Mouse (Mus musculus) stomach, embryonic 14.5 days (tissue): Measurements from ENCODE around the gene Ptchd3. TPM values are rescaled to one million over a fixed set of nuclear protein-coding genes. Genes with fewer than 3 reads are reported as not detected.

Experiments used
- ATAC-seq: fragments of 200-750 bp; cut with Nextera tagmentation; 2 replicates; pipeline ENCODE4 v1.8.0; 2017; ENCODE audit warnings: low read depth, moderate TSS enrichment; ENCODE audit not compliant: insufficient number of reproducible peaks, insufficient read depth, low FRiP score
- H3K27ac ChIP-seq: fragments of 300-500 bp; sonication (generic); 2 replicates; pipeline ENCODE4 v1.5.1; 2014; ENCODE audit warnings: mild to moderate bottlenecking, low read length, moderate library complexity, mixed read lengths
- H3K27me3 ChIP-seq: fragments of 300-500 bp; sonication (generic); 2 replicates; pipeline ENCODE4 v1.6.1; 2014; ENCODE audit warnings: low read length, control low read depth, mixed read lengths; ENCODE audit not compliant: control insufficient read depth, insufficient read depth
- H3K36me3 ChIP-seq: fragments of 300-500 bp; sonication (generic); 2 replicates; pipeline ENCODE4 v1.6.1; 2014; ENCODE audit warnings: mild to moderate bottlenecking, control low read depth, low read length, moderate library complexity, mixed read lengths; ENCODE audit not compliant: control insufficient read depth, insufficient read depth
- H3K4me1 ChIP-seq: fragments of 300-500 bp; sonication (generic); 2 replicates; pipeline ENCODE4 v1.6.1; 2014; ENCODE audit warnings: low read length, control low read depth, mixed read lengths; ENCODE audit not compliant: control insufficient read depth, insufficient read depth
- H3K4me2 ChIP-seq: fragments of 300-500 bp; sonication (generic); replicated peaks from 2 replicates; pipeline ENCODE4 v1.6.1; 2014; ENCODE audit warnings: low read depth, low read length, control low read depth
- H3K4me3 ChIP-seq: fragments of 300-500 bp; sonication (generic); 2 replicates; pipeline ENCODE4 v1.5.1; 2014; ENCODE audit warnings: low read depth, low read length, control low read depth
- H3K9ac ChIP-seq: fragments of 300-500 bp; sonication (generic); replicated peaks from 2 replicates; pipeline ENCODE4 v1.6.1; 2014; ENCODE audit warnings: low read depth, mild to moderate bottlenecking, control low read depth, low read length, moderate library complexity, mixed read lengths
- H3K9me3 ChIP-seq: fragments of 300-500 bp; sonication (generic); 2 replicates; pipeline ENCODE4 v1.6.1; 2016; ENCODE audit warnings: low read depth, low read length, control low read depth; ENCODE audit not compliant: control insufficient read depth
- WGBS: fragments of 180-500 bp; shearing (Covaris S2); extraction: QIAGEN DNeasy Blood & Tissue Kit; methylation state at CpG from one replicate; pipeline ENCODE4 v1.1.7; 2014; 5-methylcytosine and 5-hydroxymethylcytosine counted together
- polyA plus RNA-seq: library from polyadenylated mRNA; unstranded; fragments of >200 nt; fragmentation: Nextera tagmentation; extraction: Ambion mirVana; gene quantifications from 2 replicates; pipeline ENCODE4 v1.2.1, GENCODE M21; 2014

Gene Ptchd3
- not detected in 2 replicates for polyA plus RNA-seq

DNA sequence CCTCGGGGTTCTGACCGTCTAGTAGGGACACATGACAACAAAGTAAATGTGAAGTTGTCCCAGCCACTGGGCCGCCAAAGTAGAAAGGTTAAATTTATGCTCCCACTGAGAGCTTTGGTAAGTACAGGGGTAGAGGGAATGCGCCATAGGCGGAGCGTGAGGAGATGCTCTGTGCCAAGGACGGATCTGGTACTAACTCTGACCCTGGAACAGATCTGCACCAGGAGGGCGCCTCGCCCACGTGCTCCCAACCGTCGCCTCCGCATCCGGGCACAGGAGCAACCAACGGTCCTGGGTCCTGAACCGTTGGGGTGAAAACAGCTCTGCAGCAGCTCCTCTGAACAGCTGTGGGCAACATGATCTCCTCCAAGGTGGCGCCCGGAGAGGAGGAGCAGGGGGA is at the start of gene Ptchd3:
Gene Ptchd3, plus strand, starts transcription at position 301 of the 400 bp plus-strand sequence.
- H3K4me2 ChIP-seq: 0 out of 2 replicates have a peak within 1 kb of the TSS, but pooled peaks have one; percentile 5
- H3K4me3 ChIP-seq: no peak within 1 kb of the TSS
- no peak within 1 kb of the TSS for H3K27ac ChIP-seq
- H3K9ac ChIP-seq: no peak within 1 kb of the TSS
- no peaks in the 10 kb centered on the region for H3K4me1 ChIP-seq
- no peak for ATAC-seq
- 67% methylated on average over 18 of the region's 18 CpGs for WGBS
- no peaks in the 10 kb centered on the region for H3K9me3 ChIP-seq
- no peaks in the 10 kb centered on the region for H3K27me3 ChIP-seq
- H3K36me3 ChIP-seq: no peaks in the 10 kb centered on the region

DNA sequence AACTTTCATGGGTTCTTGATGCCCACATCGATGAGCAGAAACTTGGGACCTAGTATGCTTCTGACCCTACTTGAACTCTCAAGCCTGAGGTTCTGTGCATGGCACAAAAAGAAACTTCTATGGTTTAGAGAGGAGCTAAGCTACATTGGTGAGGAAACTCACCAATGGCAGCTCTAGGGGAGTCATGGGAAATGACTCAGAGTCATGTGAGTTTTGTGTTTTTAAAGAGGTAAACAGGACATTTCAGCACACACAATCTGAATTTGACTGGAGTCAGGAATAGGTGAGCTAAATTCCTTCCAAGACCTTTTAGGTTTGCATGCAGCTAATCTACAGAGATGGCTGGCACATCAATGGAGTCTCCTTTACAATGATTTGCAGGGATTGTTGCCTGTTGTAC is 48.2 kb upstream of the Ptchd3 start:
- 84% methylated on average over 1 of the region's 1 CpGs for WGBS
- no peak overlapping the region for H3K27ac ChIP-seq
- H3K4me2 ChIP-seq: no peak overlapping the region
- H3K9ac ChIP-seq: no peak overlapping the region
- H3K36me3 ChIP-seq: no peaks in the 10 kb centered on the region
- no peaks in the 10 kb centered on the region for H3K27me3 ChIP-seq
- no peak overlapping the region for H3K4me3 ChIP-seq
- no peak for ATAC-seq
- no peaks in the 10 kb centered on the region for H3K4me1 ChIP-seq
- H3K9me3 ChIP-seq: no peaks in the 10 kb centered on the region

DNA sequence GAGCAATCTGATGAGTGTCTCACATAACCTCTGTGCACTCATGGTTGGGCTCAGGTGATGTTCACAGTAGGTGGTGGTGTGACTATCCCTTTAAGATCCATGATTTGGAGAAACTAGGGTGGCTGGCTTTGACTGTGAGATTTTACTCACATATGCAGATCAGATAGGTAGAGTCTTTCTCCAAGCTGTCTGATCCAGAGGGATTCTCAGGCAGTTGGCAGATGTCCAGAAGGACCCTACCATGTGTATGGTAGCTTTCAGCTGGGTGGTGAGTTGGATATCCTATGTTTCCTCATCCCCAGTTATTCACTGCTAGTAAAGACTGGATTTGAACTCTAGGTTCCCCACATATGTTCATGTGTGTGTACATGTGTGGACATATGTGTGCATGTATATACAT is 42.6 kb upstream of the Ptchd3 start:
- H3K27me3 ChIP-seq: no peaks in the 10 kb centered on the region
- H3K4me1 ChIP-seq: peaks cover 3% of the 10 kb centered on the region; the same call in 1 of the 2 replicates
- no peaks in the 10 kb centered on the region for H3K36me3 ChIP-seq
- H3K27ac ChIP-seq: no peak overlapping the region
- H3K9ac ChIP-seq: no peak overlapping the region
- H3K4me2 ChIP-seq: no peak overlapping the region
- no peak overlapping the region for H3K4me3 ChIP-seq
- no peak for ATAC-seq
- no peaks in the 10 kb centered on the region for H3K9me3 ChIP-seq

DNA sequence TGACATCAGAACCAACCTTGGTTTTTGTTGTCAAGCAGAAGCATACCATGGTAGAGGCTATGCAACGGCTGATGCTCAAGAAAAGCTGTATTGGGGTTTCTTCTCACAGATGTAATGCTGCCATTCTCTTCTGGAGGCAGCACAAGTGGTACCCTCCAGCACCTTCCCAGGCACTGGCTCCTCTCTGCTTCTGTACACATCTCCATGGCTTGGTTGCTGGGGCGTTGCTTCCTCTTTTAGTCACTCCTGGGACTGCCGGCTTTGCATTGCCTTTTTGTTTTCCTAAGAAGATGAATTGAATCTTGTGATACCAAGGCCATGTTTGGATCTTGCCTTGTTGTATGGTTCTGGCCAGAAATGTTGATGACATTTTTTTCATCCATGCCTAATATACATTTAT is 40.5 kb upstream of the Ptchd3 start:
- Histone ChIP-seq H3K9me3 (no peaks in the 10 kb centered on the region), H3K4me1 (peaks cover 9% of the 10 kb centered on the region), H3K36me3 (no peaks in the 10 kb centered on the region), H3K9ac (no peak overlapping the region), H3K27me3 (no peaks in the 10 kb centered on the region), H3K4me3 (no peak overlapping the region), H3K27ac (no peak overlapping the region), H3K4me2 (no peak overlapping the region)
- WGBS: 78% methylated on average over 3 of the region's 3 CpGs
- no peak for ATAC-seq

DNA sequence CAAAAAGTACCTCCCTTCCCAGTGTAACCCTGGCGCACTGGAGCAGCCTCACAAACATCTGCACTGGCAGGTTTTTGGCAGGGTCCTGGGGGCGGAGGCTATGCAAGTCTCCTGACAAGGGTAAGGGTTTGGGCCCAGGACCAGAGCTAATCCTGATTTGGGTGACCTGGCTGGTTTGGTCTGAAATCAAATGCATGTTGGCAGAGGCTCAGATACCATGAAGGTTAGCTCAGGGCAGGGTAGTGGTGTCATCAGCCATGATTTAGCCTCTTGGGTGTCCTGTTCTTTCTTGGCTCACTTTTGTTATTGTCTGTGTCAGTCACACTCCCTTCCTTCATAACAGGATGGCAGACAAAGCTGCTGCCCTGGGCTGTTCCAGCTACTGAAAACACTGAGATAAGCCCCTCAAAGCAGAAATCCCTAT is 39.4 kb upstream of the Ptchd3 start:
- Histone ChIP-seq H3K4me2 (no peak overlapping the region), H3K27ac (no peak overlapping the region), H3K9me3 (no peaks in the 10 kb centered on the region), H3K36me3 (no peaks in the 10 kb centered on the region), H3K4me3 (no peak overlapping the region), H3K27me3 (no peaks in the 10 kb centered on the region), H3K4me1 (peaks cover 18% of the 10 kb centered on the region), H3K9ac (no peak overlapping the region)
- 83% methylated on average over 2 of the region's 2 CpGs for WGBS
- ATAC-seq: no peak

- no peaks in the 10 kb centered on the region for H3K36me3 ChIP-seq
- no peak overlapping the region for H3K4me2 ChIP-seq
- H3K9me3 ChIP-seq: no peaks in the 10 kb centered on the region
- H3K4me1 ChIP-seq: peaks cover 18% of the 10 kb centered on the region
- H3K9ac ChIP-seq: no peak overlapping the region
- 64% methylated on average over 3 of the region's 3 CpGs for WGBS
- H3K4me3 ChIP-seq: no peak overlapping the region
- no peak overlapping the region for H3K27ac ChIP-seq
- ATAC-seq: no peak
- H3K27me3 ChIP-seq: no peaks in the 10 kb centered on the region
Observed at GRCm38 (mm10) chr11:121791446-121791845, 38.6 kb upstream of the Ptchd3 start.

DNA sequence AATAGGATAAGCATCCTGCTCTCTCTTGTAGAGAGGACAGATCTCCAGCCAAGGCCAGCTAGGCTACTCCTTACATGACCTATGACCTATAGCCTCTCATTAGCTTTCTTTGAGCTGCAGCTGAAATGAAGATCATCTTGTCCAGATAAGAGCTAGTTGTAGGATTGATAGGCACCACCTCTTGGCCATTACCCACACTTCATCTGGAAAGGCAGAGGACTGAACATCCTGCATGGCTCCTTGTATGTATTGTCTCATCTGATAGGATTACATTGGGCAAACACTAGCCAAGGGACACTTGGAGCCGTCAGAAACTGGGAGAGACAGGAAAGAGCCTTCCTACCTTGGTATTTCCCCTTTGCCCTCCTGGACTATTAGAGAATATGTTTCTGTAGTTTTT is 38.1 kb upstream of the Ptchd3 start:
- peaks cover 18% of the 10 kb centered on the region for H3K4me1 ChIP-seq
- no peak for ATAC-seq

GRCm38 (mm10) chr11:121793530-121793929 is 36.5 kb upstream of the Ptchd3 start:
- Histone ChIP-seq H3K4me3 (no peak overlapping the region), H3K4me1 (peaks cover 18% of the 10 kb centered on the region), H3K36me3 (no peaks in the 10 kb centered on the region), H3K27me3 (no peaks in the 10 kb centered on the region), H3K9ac (no peak overlapping the region), H3K9me3 (no peaks in the 10 kb centered on the region), H3K4me2 (no peak overlapping the region), H3K27ac (peak overlapping the region; percentile 82; the same call in 1 of the 2 replicates)
- WGBS: 93% methylated on average over 3 of the region's 3 CpGs
- ATAC-seq: no peak

More for the DNA sequence above, 38.1 kb upstream of the Ptchd3 start:
- Histone ChIP-seq H3K9ac (no peak overlapping the region), H3K4me2 (no peak overlapping the region), H3K36me3 (no peaks in the 10 kb centered on the region), H3K27me3 (no peaks in the 10 kb centered on the region), H3K4me3 (no peak overlapping the region), H3K27ac (no peak overlapping the region), H3K9me3 (no peaks in the 10 kb centered on the region)
- 34% methylated on average over 1 of the region's 1 CpGs for WGBS

GRCm38 (mm10) chr11:121794186-121794585 is 35.9 kb upstream of the Ptchd3 start:
- Histone ChIP-seq H3K4me3 (no peak overlapping the region), H3K27me3 (no peaks in the 10 kb centered on the region), H3K36me3 (no peaks in the 10 kb centered on the region), H3K4me2 (no peak overlapping the region), H3K9me3 (no peaks in the 10 kb centered on the region), H3K9ac (no peak overlapping the region), H3K27ac (peak overlapping the region; percentile 82), H3K4me1 (peaks cover 18% of the 10 kb centered on the region)
- no peak for ATAC-seq
- WGBS: 52% methylated on average over 3 of the region's 3 CpGs
